Mouse (Mus musculus): ENCODE results near the gene Lrig3. TPM values are rescaled to one million over a fixed set of nuclear protein-coding genes. Genes with fewer than 3 reads are reported as not detected.

The Lrig3 gene
- polyA plus RNA-seq, 1 experiment = 8.0 TPM

DNA sequence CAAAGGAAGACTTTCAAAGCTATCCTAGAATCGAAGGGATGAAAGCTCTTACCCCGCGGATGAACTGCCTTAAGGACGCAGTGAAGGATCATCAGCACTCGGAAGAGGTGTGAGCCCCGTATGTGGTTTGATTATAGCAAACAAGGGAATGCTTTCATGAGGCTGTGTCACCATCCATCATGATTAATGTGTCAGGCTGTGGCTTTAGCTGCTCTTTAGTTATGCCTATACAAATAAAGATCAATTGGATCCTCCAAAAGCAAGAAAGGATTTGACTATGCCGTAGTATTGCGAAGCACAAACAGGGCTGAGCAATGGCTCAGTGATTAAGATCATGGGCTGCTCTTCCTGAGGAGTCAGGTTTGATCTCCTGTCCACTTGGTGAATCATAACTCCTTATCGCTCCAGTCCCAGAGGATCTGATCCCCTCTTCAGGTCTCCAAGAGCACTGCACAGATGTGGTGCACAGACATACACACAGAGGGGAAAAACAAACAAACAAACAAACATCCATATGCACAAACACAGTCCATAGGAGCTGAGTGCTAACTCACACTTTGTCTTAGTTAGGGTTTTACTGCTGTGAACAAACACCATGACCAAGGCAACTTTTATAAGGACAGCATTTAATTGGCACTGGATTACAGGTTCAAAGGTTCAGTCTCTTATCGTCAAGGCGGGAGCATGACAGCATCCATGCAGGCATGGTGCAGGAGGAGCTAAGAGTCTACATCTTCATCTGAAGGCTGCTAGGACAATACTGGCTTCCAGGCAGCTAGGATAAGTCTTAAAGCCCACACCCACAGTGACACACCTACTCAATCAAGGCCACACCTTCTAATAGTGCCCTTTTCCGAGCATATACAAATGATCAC lies 27.2 kb upstream of the Lrig3 start:
- no peaks in the 10 kb centered on the region for H3K79me2 ChIP-seq (ENCODE audit: control insufficient read depth, insufficient read depth)
- H3K4me3 ChIP-seq = no peak overlapping the region
- TF ChIP-seq CEBPB (IDR thresholded peaks at IDR 0.05; ENCODE audit: insufficient read depth, poor library complexity, severe bottlenecking) = 0 out of 2 replicates have a peak, but pooled peaks have one; percentile 26
- no peak for TF ChIP-seq TCF12 (IDR thresholded peaks at IDR 0.05; ENCODE audit: insufficient read depth, poor library complexity, severe bottlenecking)
- H3K4me2 ChIP-seq (ENCODE audit: low read depth) = peak overlapping the region; percentile 60
- no peak overlapping the region for H3ac ChIP-seq (ENCODE audit: control insufficient read depth, insufficient read length)
- no peaks in the 10 kb centered on the region for H3K36me3 ChIP-seq (ENCODE audit: control insufficient read depth, insufficient read depth)
- H3K27me3 ChIP-seq (ENCODE audit: control insufficient read depth, insufficient read depth, insufficient read length) = no peaks in the 10 kb centered on the region

- Histone ChIP-seq H3K79me2 (ENCODE audit: control insufficient read depth, insufficient read depth) (no peaks in the 10 kb centered on the region), H3K4me3 (no peak overlapping the region), H3ac (ENCODE audit: control insufficient read depth, insufficient read length) (no peak overlapping the region), H3K27me3 (ENCODE audit: control insufficient read depth, insufficient read depth, insufficient read length) (no peaks in the 10 kb centered on the region), H3K36me3 (ENCODE audit: control insufficient read depth, insufficient read depth) (no peaks in the 10 kb centered on the region), H3K4me2 (ENCODE audit: low read depth) (peak overlapping the region; percentile 54)
- TF ChIP-seq POLR2AphosphoS2 (IDR thresholded peaks at IDR 0.05; ENCODE audit: insufficient read length, low read depth) = no peak
- peak; percentile 94 for TF ChIP-seq CEBPB (IDR thresholded peaks at IDR 0.05; ENCODE audit: insufficient read depth, poor library complexity, severe bottlenecking)
Measured at GRCm38 (mm10) chr10:125940316-125941059, 25.5 kb upstream of the Lrig3 start.

GRCm38 (mm10) chr10:125943098-125943497 lies 22.9 kb upstream of the Lrig3 start:
- H3K4me3 ChIP-seq = no peak overlapping the region
- H3K4me2 ChIP-seq (ENCODE audit: low read depth) = no peak overlapping the region
- H3ac ChIP-seq (ENCODE audit: control insufficient read depth, insufficient read length) = no peak overlapping the region
- no peaks in the 10 kb centered on the region for H3K36me3 ChIP-seq (ENCODE audit: control insufficient read depth, insufficient read depth)
- H3K79me2 ChIP-seq (ENCODE audit: control insufficient read depth, insufficient read depth) = no peaks in the 10 kb centered on the region
- H3K27me3 ChIP-seq (ENCODE audit: control insufficient read depth, insufficient read depth, insufficient read length) = no peaks in the 10 kb centered on the region
- TF ChIP-seq MAX (IDR thresholded peaks at IDR 0.05; ENCODE audit: low read depth) = no peak
- no peak for TF ChIP-seq USF1 (IDR thresholded peaks at IDR 0.05; ENCODE audit: low read depth)
- no peak for TF ChIP-seq REST (IDR thresholded peaks at IDR 0.05; ENCODE audit: insufficient read depth, insufficient read length)
- no peak for TF ChIP-seq MYOG (IDR thresholded peaks at IDR 0.05; ENCODE audit: control insufficient read depth in 1 of 3, insufficient read depth in 1 of 3, insufficient read length in 2 of 3, low read depth in 2 of 3)
- no peak for TF ChIP-seq POLR2AphosphoS2 (IDR thresholded peaks at IDR 0.05; ENCODE audit: insufficient read length, low read depth)
- no peak for TF ChIP-seq SRF (IDR thresholded peaks at IDR 0.05; ENCODE audit: control insufficient read depth, insufficient read length, low read depth)
- no peak for TF ChIP-seq TCF3 (IDR thresholded peaks at IDR 0.05; ENCODE audit: insufficient read length, low read depth)
- no peak for TF ChIP-seq E2F4 (IDR thresholded peaks at IDR 0.05; ENCODE audit: insufficient read depth)
- no peak for TF ChIP-seq CEBPB (IDR thresholded peaks at IDR 0.05; ENCODE audit: insufficient read depth, poor library complexity, severe bottlenecking)
- TF ChIP-seq POLR2A (IDR thresholded peaks at IDR 0.05; ENCODE audit: insufficient read length, low read depth) = no peak
- no peak for TF ChIP-seq TCF12 (IDR thresholded peaks at IDR 0.05; ENCODE audit: insufficient read depth, poor library complexity, severe bottlenecking)
- TF ChIP-seq MYOD1 (IDR thresholded peaks at IDR 0.05; ENCODE audit: control insufficient read depth in 1 of 3, insufficient read length in 2 of 3, low read depth in 2 of 3) = no peak

DNA sequence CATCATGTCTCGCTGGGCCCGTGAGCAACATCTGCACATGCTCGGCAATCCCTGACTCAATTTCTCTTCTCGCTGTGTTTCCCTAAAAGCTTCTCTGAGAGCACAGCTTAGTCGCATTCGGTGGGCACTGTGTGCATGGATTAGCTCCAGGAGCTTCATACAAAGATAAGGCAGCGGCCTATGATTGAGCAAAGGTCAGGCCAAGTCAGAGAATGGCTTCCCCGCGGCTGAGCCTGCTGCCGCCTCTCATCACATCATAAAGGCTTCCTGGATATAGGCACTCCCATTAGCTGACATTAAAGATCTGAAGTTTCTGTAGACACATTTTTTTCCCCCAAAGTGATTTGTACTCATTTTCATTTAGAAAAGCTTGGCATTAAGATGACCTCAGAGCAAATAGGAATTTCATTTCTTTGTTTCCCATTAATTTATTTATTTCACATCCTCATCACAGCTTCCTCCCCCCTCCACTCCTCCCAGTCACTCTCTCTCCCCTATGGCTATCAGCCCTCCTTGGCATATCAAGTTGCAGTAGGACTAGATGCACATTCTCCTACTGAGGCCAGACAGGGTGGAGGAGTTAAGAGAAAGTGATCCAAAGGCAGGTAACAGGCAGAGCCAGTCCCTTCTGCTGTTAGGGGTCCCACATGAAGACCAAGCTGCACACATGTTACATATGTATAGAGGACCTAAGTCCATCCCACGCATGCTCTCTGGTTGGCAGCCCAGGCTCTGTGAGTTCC lies 21.0 kb upstream of the Lrig3 start:
- Histone ChIP-seq H3K27me3 (ENCODE audit: control insufficient read depth, insufficient read depth, insufficient read length) (no peaks in the 10 kb centered on the region), H3ac (ENCODE audit: control insufficient read depth, insufficient read length) (no peak overlapping the region), H3K36me3 (ENCODE audit: control insufficient read depth, insufficient read depth) (no peaks in the 10 kb centered on the region), H3K4me2 (ENCODE audit: low read depth) (no peak overlapping the region), H3K79me2 (ENCODE audit: control insufficient read depth, insufficient read depth) (no peaks in the 10 kb centered on the region), H3K4me3 (no peak overlapping the region)
- TF ChIP-seq TCF3 (IDR thresholded peaks at IDR 0.05; ENCODE audit: insufficient read length, low read depth) (no peak), TCF12 (IDR thresholded peaks at IDR 0.05; ENCODE audit: insufficient read depth, poor library complexity, severe bottlenecking) (no peak), REST (IDR thresholded peaks at IDR 0.05; ENCODE audit: insufficient read depth, insufficient read length) (no peak), MAX (IDR thresholded peaks at IDR 0.05; ENCODE audit: low read depth) (no peak), MYOD1 (IDR thresholded peaks at IDR 0.05; ENCODE audit: control insufficient read depth in 1 of 3, insufficient read length in 2 of 3, low read depth in 2 of 3) (no peak), E2F4 (IDR thresholded peaks at IDR 0.05; ENCODE audit: insufficient read depth) (no peak), POLR2AphosphoS2 (IDR thresholded peaks at IDR 0.05; ENCODE audit: insufficient read length, low read depth) (no peak), SRF (IDR thresholded peaks at IDR 0.05; ENCODE audit: control insufficient read depth, insufficient read length, low read depth) (no peak), POLR2A (IDR thresholded peaks at IDR 0.05; ENCODE audit: insufficient read length, low read depth) (no peak), USF1 (IDR thresholded peaks at IDR 0.05; ENCODE audit: low read depth) (no peak), CEBPB (IDR thresholded peaks at IDR 0.05; ENCODE audit: insufficient read depth, poor library complexity, severe bottlenecking) (no peak)

Data from myocyte (in vitro differentiated cells).